Mouse (Mus musculus) kidney, embryonic 14.5 days (tissue): ENCODE measurements around the gene Gprin1. TPM values are rescaled to one million over a fixed set of nuclear protein-coding genes. Genes with fewer than 3 reads are reported as not detected.
A peak's percentile ranks its signal among the peaks of the same experiment; 100 is the strongest.

Experiments used
- ATAC-seq: fragments of 200-750 bp; cut with Nextera tagmentation; 2 replicates; pipeline ENCODE4 v1.8.0; 2017; ENCODE audit warnings: moderate number of reproducible peaks, mild to moderate bottlenecking, moderate TSS enrichment, moderate library complexity; ENCODE audit not compliant: low FRiP score, low TSS enrichment
- H3K27ac ChIP-seq: fragments of 300-500 bp; sonication (generic); 2 replicates; pipeline ENCODE4 v1.5.1; 2014; ENCODE audit warnings: low read depth, mild to moderate bottlenecking, low read length, moderate library complexity, mixed read lengths
- H3K27me3 ChIP-seq: fragments of 300-500 bp; sonication (generic); 2 replicates; pipeline ENCODE4 v1.6.1; 2014; ENCODE audit warnings: mild to moderate bottlenecking, low read length; ENCODE audit not compliant: control insufficient read depth, insufficient read depth
- H3K36me3 ChIP-seq: fragments of 300-500 bp; sonication (generic); 2 replicates; pipeline ENCODE4 v1.6.1; 2014; ENCODE audit warnings: low read length, mixed read lengths; ENCODE audit not compliant: control insufficient read depth, insufficient read depth
- H3K4me1 ChIP-seq: fragments of 300-500 bp; sonication (generic); 2 replicates; pipeline ENCODE4 v1.6.1; 2014; ENCODE audit warnings: low read length, mixed read lengths; ENCODE audit not compliant: control insufficient read depth, insufficient read depth
- H3K4me2 ChIP-seq: fragments of 300-500 bp; sonication (generic); replicated peaks from 2 replicates; pipeline ENCODE4 v1.6.1; 2014; ENCODE audit warnings: low read depth, mild to moderate bottlenecking, low read length
- H3K4me3 ChIP-seq: fragments of 300-500 bp; sonication (generic); 2 replicates; pipeline ENCODE4 v1.5.1; 2014; ENCODE audit warnings: mild to moderate bottlenecking, low read length
- H3K9ac ChIP-seq: fragments of 300-500 bp; sonication (generic); 2 replicates; pipeline ENCODE4 v1.6.1; 2014; ENCODE audit warnings: low read depth, mild to moderate bottlenecking, low read length, moderate library complexity
- H3K9me3 ChIP-seq: fragments of 300-500 bp; sonication (generic); 2 replicates; pipeline ENCODE4 v1.6.1; 2016; ENCODE audit warnings: low read length; ENCODE audit not compliant: control insufficient read depth
- WGBS: fragments of 180-500 bp; shearing (Covaris S2); extraction: QIAGEN DNeasy Blood & Tissue Kit; methylation state at CpG from one replicate; pipeline ENCODE4 v1.1.7; 2014; 5-methylcytosine and 5-hydroxymethylcytosine counted together
- polyA plus RNA-seq: library from polyadenylated mRNA; unstranded; fragments of >200 nt; fragmentation: Nextera tagmentation; extraction: Ambion mirVana; gene quantifications from 2 replicates; pipeline ENCODE4 v1.2.1, GENCODE M21; 2014

Gene Gprin1
- polyA plus RNA-seq, 1 experiment from 2014 or later = 0.41 TPM

DNA sequence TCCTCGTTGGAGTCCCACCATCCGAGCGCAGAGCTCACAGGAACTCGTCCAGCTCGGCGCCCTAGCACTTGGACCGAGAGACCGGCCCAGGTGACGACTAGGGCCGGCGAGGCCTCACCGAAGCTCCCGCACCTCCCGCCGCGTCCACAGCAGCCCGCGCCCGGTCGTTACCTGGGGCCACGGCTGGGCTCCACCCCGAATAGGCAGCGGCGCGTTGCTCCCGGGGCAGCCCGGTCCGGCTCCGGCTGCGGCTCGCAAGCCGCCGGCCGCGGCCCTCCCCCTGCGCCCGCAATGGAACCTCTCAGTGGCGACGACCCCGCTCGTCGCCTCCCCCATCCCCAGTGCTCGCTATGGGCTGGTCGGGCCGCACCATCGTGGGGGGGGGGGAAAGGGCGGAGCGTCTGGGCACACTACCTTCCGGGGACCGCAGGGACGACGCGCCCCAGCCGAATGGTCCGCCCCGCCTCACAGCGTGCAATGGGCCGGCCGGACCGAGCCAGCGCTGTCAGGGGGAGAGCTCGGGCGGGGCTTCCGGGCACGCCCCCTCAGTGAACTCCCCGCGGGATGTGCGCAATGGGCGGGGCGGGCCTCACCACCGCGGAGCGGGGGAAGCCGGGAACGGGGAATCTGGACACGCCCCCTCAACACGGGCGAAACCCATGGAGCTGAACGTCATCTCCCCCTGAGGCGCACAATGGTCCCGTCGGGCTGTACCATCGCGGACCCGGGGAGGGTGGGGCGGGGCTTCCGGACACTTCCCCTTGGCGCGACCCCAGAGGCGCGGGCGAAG lies 55.9 kb downstream of the Gprin1 start, which contains the start of gene Rnf44:
Gene Rnf44, minus strand, starts transcription at position 350 of the 790 bp plus-strand sequence.
- Histone ChIP-seq H3K4me1 (peaks cover 14% of the 10 kb centered on the region), H3K4me2 (peak within 1 kb of the TSS; percentile 83), H3K9ac (peak within 1 kb of the TSS; percentile 97), H3K27me3 (no peaks in the 10 kb centered on the region), H3K36me3 (no peaks in the 10 kb centered on the region), H3K4me3 (peak within 1 kb of the TSS; percentile 88), H3K27ac (peak within 1 kb of the TSS; percentile 94), H3K9me3 (no peaks in the 10 kb centered on the region)
- peak; percentile 99 for ATAC-seq
- WGBS = under 1% methylated on average over 89 of the region's 92 CpGs

DNA sequence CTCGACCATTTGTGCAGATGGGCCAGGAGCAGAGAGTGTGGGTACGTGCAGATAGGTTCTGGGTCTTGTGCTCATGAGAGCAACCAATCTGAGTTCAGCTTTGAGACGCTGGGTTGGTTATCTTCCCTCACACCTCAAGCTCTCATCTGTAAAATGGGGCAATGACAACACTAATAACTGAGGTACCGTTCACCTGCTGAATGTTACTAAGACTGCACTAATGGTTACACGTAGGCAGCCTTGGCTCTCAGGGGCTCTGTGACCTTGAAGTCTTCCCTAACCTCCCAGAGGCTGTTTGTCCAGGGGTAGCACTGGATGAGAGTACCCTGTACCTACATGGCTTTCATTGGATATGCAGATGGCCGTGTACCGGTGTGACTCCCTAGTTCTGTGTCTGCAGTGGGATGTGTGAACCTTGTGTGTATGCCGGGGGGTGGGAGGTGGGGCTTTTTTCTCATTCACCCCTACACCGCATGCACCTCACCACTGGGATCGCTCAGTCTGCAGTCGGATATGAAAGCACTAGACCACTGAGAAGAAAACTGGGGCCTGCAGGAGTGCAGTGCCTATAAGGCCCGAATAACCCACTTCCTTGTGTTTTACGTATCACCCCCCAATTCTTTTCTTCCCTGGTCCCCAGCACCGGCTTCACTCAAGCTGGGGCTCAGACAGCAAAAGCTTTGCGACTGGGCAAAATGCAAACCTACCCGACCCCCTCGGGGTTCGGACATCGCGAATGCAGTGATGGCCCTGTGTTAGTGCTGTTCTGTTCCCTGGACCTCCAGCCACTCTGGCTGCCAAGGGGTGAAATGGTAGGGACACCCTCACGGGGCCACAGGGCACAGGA lies 56.7 kb downstream of the Gprin1 start:
- no peaks in the 10 kb centered on the region for H3K27me3 ChIP-seq
- H3K9me3 ChIP-seq = no peaks in the 10 kb centered on the region
- H3K4me3 ChIP-seq = peak overlapping the region; percentile 88
- WGBS = 11% methylated on average over 21 of the region's 21 CpGs
- ATAC-seq = no peak
- H3K4me1 ChIP-seq = peaks cover 19% of the 10 kb centered on the region
- H3K27ac ChIP-seq = peak overlapping the region; percentile 90
- H3K4me2 ChIP-seq = peak overlapping the region; percentile 83
- H3K9ac ChIP-seq = peak overlapping the region; percentile 97
- H3K36me3 ChIP-seq = no peaks in the 10 kb centered on the region

DNA sequence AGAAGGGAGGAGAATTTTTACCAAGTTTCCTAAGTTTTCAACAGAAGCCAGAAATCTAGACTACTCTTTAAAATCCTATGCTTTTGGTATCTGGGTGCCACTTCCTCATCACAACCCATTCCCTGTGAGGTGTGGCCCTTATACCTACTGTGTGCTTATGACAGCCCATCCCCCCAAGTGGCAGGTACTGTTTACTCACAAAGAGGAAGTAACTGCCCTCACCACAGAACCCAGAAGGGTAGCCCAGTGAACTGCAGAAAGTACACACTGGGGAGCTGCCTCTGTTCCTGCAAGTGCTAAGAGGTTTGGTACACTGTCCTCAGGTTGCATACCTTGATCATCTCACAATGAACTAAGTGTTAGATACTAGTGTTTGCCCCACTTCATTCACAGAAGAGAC lies 57.9 kb downstream of the Gprin1 start:
- no peak overlapping the region for H3K27ac ChIP-seq
- no peak for ATAC-seq
- H3K4me3 ChIP-seq = no peak overlapping the region
- H3K9ac ChIP-seq = peak overlapping the region; percentile 97; the same call in 1 of the 2 replicates
- no peaks in the 10 kb centered on the region for H3K27me3 ChIP-seq
- H3K4me2 ChIP-seq = peak overlapping the region; percentile 83; the same call in 1 of the 2 replicates
- no peaks in the 10 kb centered on the region for H3K36me3 ChIP-seq
- H3K4me1 ChIP-seq = peaks cover 19% of the 10 kb centered on the region
- H3K9me3 ChIP-seq = no peaks in the 10 kb centered on the region

DNA sequence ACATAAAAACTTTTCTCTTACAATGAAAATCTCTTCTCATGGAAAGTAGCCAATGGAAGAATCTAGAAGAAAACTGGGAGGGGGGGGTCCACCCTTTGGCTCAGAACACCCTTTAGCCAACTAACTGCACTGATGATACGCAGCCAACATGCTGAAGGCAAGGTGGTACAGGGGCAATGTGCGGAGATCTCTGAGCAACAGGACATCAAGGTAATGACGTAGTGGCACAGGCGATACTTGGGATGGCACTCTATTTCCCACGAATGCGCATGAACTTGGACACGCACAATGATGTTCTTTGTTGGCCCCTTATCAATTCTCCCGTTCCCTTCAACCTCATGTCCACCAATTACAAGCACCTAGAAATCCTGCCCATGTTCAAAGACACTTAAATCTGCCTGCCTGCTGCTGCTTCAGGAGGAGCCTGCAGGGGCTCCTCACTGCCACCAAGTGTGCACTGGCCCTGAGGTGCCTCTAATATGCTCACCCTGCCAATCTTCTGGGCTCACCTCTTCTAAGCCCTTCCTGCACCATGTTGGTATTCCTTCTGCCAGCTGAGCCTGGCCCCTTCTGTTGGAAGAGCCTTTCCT lies 59.4 kb downstream of the Gprin1 start:
- H3K27me3 ChIP-seq = no peaks in the 10 kb centered on the region
- H3K4me1 ChIP-seq = peaks cover 30% of the 10 kb centered on the region
- H3K27ac ChIP-seq = no peak overlapping the region
- H3K4me3 ChIP-seq = no peak overlapping the region
- no peak overlapping the region for H3K9ac ChIP-seq
- WGBS = 96% methylated on average over 8 of the region's 8 CpGs
- H3K4me2 ChIP-seq = no peak overlapping the region
- H3K9me3 ChIP-seq = no peaks in the 10 kb centered on the region
- ATAC-seq = no peak
- H3K36me3 ChIP-seq = no peaks in the 10 kb centered on the region

DNA sequence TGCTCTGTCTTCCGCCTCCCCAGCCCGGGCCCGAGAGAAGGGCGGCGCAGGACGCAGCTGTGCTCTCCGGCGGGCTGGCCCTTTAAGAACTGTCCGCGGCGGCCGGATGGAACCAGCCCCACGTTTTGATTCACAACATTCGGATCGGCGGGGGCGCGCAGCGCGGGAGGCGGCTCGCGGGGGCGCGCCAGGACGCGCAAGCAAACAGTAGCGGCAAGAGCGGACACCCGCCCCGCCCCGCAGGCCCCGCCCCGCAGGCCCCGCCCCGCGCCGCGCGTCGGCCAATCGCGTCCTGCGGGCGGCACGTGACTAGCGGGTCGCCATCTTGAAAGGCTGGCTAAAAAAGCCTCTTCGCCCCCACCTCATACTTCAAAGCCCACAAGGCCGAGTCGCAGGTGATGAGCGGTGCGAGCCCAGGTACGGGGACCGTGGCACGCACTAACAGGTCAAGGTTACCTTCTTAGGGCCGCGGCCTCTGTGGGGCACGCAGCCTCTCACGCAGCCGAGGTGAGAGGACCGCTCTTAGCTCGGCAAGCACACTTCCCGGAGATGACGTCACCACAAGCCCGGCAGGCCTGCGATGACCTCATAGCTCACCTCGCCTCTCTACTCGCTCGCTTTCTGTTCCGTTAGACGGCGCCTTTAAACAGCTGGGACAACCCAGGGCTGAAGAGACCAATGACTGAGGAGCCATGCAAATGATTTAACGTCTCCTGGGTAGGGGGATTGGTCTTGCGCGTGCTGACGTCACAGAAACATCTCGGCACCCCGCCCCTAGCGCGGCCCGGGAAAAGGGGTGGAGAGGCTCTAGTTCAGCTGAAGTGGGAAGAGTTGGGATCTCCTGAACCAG lies 61.9 kb downstream of the Gprin1 start:
- peaks cover 21% of the 10 kb centered on the region for H3K36me3 ChIP-seq
- peak overlapping the region; percentile 82 for H3K4me3 ChIP-seq
- peaks cover 41% of the 10 kb centered on the region for H3K4me1 ChIP-seq
- H3K9ac ChIP-seq = peak overlapping the region; percentile 95
- H3K27ac ChIP-seq = peak overlapping the region; percentile 95
- ATAC-seq = peak; percentile 87
- under 1% methylated on average over 64 of the region's 82 CpGs for WGBS
- H3K27me3 ChIP-seq = no peaks in the 10 kb centered on the region
- no peaks in the 10 kb centered on the region for H3K9me3 ChIP-seq
- peak overlapping the region; percentile 81 for H3K4me2 ChIP-seq

DNA sequence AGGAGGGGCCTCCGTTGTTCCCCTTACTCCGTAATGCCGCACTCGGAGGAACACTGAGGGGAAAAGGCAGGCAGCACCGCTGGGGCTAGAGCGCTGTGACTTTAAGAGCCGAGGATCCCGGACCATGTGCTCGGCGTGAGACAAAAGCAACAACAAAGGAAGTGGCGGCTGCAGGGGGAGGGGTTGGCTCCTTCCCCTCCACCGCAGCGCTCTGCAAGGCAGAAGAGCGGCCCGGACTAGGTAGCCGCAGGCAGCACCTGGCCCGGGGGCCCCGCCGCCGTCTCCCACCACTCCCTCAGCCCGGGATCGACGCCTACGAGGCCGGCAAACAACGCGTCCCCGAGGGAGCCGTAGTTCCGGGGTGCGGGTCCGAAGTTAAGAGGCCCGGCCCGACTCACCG lies 62.6 kb downstream of the Gprin1 start:
- peak overlapping the region; percentile 81 for H3K4me2 ChIP-seq

More for the DNA sequence above, 62.6 kb downstream of the Gprin1 start:
- Histone ChIP-seq H3K4me1 (peaks cover 36% of the 10 kb centered on the region), H3K36me3 (peaks cover 28% of the 10 kb centered on the region), H3K9ac (peak overlapping the region; percentile 95), H3K4me3 (peak overlapping the region; percentile 82), H3K27ac (peak overlapping the region; percentile 94), H3K9me3 (no peaks in the 10 kb centered on the region), H3K27me3 (no peaks in the 10 kb centered on the region)
- under 1% methylated on average over 34 of the region's 35 CpGs for WGBS
- peak; percentile 63 for ATAC-seq

Other genes starting within 250 kb of the Gprin1 start
- 14.0 and 17.9 TPM in 2 replicates for gene Simc1, start 246.1 kb downstream of the Gprin1 start, polyA plus RNA-seq
- 96.7 and 158 TPM in 2 replicates for gene 4833439L19Rik, start 184.4 kb downstream of the Gprin1 start, polyA plus RNA-seq
- 29.7 and 33.5 TPM in 2 replicates for gene Arl10, start 174.9 kb downstream of the Gprin1 start, polyA plus RNA-seq
- gene Nop16, start 159.8 kb downstream of the Gprin1 start, polyA plus RNA-seq = 78.6 and 88.6 TPM in 2 replicates
- 203 and 224 TPM in 2 replicates for gene Higd2a, start 159.7 kb downstream of the Gprin1 start, polyA plus RNA-seq
- 36.3 TPM in 2 replicates for gene Cltb, start 138.5 kb downstream of the Gprin1 start, polyA plus RNA-seq
- gene Faf2, start 128.1 kb downstream of the Gprin1 start, polyA plus RNA-seq = 87.5 and 126 TPM in 2 replicates
- 74.0 and 92.7 TPM in 2 replicates for gene Rnf44, start 56.0 kb downstream of the Gprin1 start, polyA plus RNA-seq
- 1.2 and 1.9 TPM in 2 replicates for gene Cdhr2, start 48.4 kb downstream of the Gprin1 start, polyA plus RNA-seq
- not detected in 2 replicates for gene Sncb, start 16.7 kb upstream of the Gprin1 start, polyA plus RNA-seq
- gene Eif4e1b, start 34.1 kb upstream of the Gprin1 start, polyA plus RNA-seq = not detected in 2 replicates
- 5.2 and 6.4 TPM in 2 replicates for gene Tspan17, start 39.5 kb upstream of the Gprin1 start, polyA plus RNA-seq
- 2.1 and 2.5 TPM in 2 replicates for gene Unc5a, start 199.5 kb upstream of the Gprin1 start, polyA plus RNA-seq